Mouse (Mus musculus) mature B cell (primary cell): ENCODE measurements around the gene Dnm3.

Experiments used
- in situ Hi-C: fragments of 300-500 bp; cut with MboI; formaldehyde crosslinking; loops from 2 replicates; pipeline ENCODE4 v1.14.3; 2019

The Dnm3 gene

GRCm38 (mm10) chr1:162327631-162328030 lies 150.2 kb downstream of the Dnm3 start:
- in situ Hi-C loops, result no loop called here

- in situ Hi-C loops, result loop anchor here (25.0 kb wide), 1 partner anchor 312 kb away; no protein-coding TSS in a partner anchor
These were observed 153.4 kb downstream of the Dnm3 start for GRCm38 (mm10) chr1:162324412-162324811.

GRCm38 (mm10) chr1:162323142-162323541 lies 154.7 kb downstream of the Dnm3 start:
- in situ Hi-C loops, result loop anchor here (25.0 kb wide), 1 partner anchor 311 kb away; no protein-coding TSS in a partner anchor

GRCm38 (mm10) chr1:162313451-162314276 lies 164.2 kb downstream of the Dnm3 start:
- in situ Hi-C loops, result loop anchor here (25.0 kb wide), 1 partner anchor 301 kb away; no protein-coding TSS in a partner anchor

GRCm38 (mm10) chr1:162312621-162313020 lies 165.2 kb downstream of the Dnm3 start:
- in situ Hi-C loops, result loop anchor here (25.0 kb wide), 1 partner anchor 300 kb away; no protein-coding TSS in a partner anchor

- in situ Hi-C loops, result loop anchor here (25.0 kb wide), 1 partner anchor 300 kb away; no protein-coding TSS in a partner anchor
These were observed 165.7 kb downstream of the Dnm3 start for GRCm38 (mm10) chr1:162312152-162312551.

GRCm38 (mm10) chr1:162305247-162305646 lies 172.6 kb downstream of the Dnm3 start:
- in situ Hi-C loops, result loop anchor here (25.0 kb wide), 1 partner anchor 293 kb away; no protein-coding TSS in a partner anchor

GRCm38 (mm10) chr1:162302480-162302879 lies 175.4 kb downstream of the Dnm3 start:
- in situ Hi-C loops, result loop anchor here (25.0 kb wide), 1 partner anchor 290 kb away; no protein-coding TSS in a partner anchor

- in situ Hi-C loops, result loop anchor here (25.0 kb wide), 1 partner anchor 287 kb away; no protein-coding TSS in a partner anchor
These were observed 178.1 kb downstream of the Dnm3 start for GRCm38 (mm10) chr1:162299558-162300319.

GRCm38 (mm10) chr1:162298527-162298926 lies 179.3 kb downstream of the Dnm3 start:
- in situ Hi-C loops, result no loop called here

- in situ Hi-C loops, result no loop called here
These were observed 182.4 kb downstream of the Dnm3 start for GRCm38 (mm10) chr1:162295443-162295842.

GRCm38 (mm10) chr1:162294572-162294910 lies 183.3 kb downstream of the Dnm3 start:
- in situ Hi-C loops, result no loop called here

- in situ Hi-C loops, result no loop called here
These were observed 183.9 kb downstream of the Dnm3 start for GRCm38 (mm10) chr1:162293732-162294571.

- in situ Hi-C loops, result no loop called here
These were observed 190.9 kb downstream of the Dnm3 start for GRCm38 (mm10) chr1:162286910-162287309.

GRCm38 (mm10) chr1:162281981-162282381 lies 195.9 kb downstream of the Dnm3 start:
- in situ Hi-C loops, result no loop called here

- in situ Hi-C loops, result no loop called here
These were observed 197.8 kb downstream of the Dnm3 start for GRCm38 (mm10) chr1:162280052-162280451.

GRCm38 (mm10) chr1:162276011-162276410 lies 201.8 kb downstream of the Dnm3 start:
- in situ Hi-C loops, result no loop called here

GRCm38 (mm10) chr1:162274674-162275248 lies 203.1 kb downstream of the Dnm3 start:
- in situ Hi-C loops, result no loop called here

GRCm38 (mm10) chr1:162256912-162257607 lies 220.8 kb downstream of the Dnm3 start:
- in situ Hi-C loops, result no loop called here

- in situ Hi-C loops, result no loop called here
These were observed 222.9 kb downstream of the Dnm3 start for GRCm38 (mm10) chr1:162254944-162255343.
